Mouse (Mus musculus): ENCODE measurements around the gene Efcab11.

Gene Efcab11

GRCm38 (mm10) chr12:99752986-99753385, 131.3 kb downstream of the Efcab11 start:
- DNase-seq (ENCODE audit: low spot score): no peak

- DNase-seq (ENCODE audit: low spot score): no peak
Observed at GRCm38 (mm10) chr12:99749391-99749790, 134.8 kb downstream of the Efcab11 start.

GRCm38 (mm10) chr12:99741631-99742030, 142.6 kb downstream of the Efcab11 start:
- DNase-seq (ENCODE audit: low spot score): no peak

GRCm38 (mm10) chr12:99739211-99739610, 145.0 kb downstream of the Efcab11 start:
- DNase-seq (ENCODE audit: low spot score): no peak

GRCm38 (mm10) chr12:99738256-99738655, 146.0 kb downstream of the Efcab11 start:
- no peak for DNase-seq (ENCODE audit: low spot score)

- DNase-seq (ENCODE audit: low spot score): no peak
Observed at GRCm38 (mm10) chr12:99736971-99737370, 147.3 kb downstream of the Efcab11 start.

GRCm38 (mm10) chr12:99735172-99735571, 149.1 kb downstream of the Efcab11 start:
- DNase-seq (ENCODE audit: low spot score): no peak

GRCm38 (mm10) chr12:99724206-99724605, 160.0 kb downstream of the Efcab11 start:
- DNase-seq (ENCODE audit: low spot score): no peak

GRCm38 (mm10) chr12:99723791-99724190, 160.4 kb downstream of the Efcab11 start:
- no peak for DNase-seq (ENCODE audit: low spot score)

- DNase-seq (ENCODE audit: low spot score): no peak
Observed at GRCm38 (mm10) chr12:99721318-99721717, 162.9 kb downstream of the Efcab11 start.

GRCm38 (mm10) chr12:99719777-99720176, 164.5 kb downstream of the Efcab11 start:
- DNase-seq (ENCODE audit: low spot score): no peak

- no peak for DNase-seq (ENCODE audit: low spot score)
Observed at GRCm38 (mm10) chr12:99718161-99718560, 166.1 kb downstream of the Efcab11 start.

GRCm38 (mm10) chr12:99716038-99716610, 168.1 kb downstream of the Efcab11 start:
- no peak for DNase-seq (ENCODE audit: low spot score)

GRCm38 (mm10) chr12:99715129-99716037, 168.9 kb downstream of the Efcab11 start:
- no peak for DNase-seq (ENCODE audit: low spot score)

- DNase-seq (ENCODE audit: low spot score): no peak
Observed at GRCm38 (mm10) chr12:99712214-99712613, 172.0 kb downstream of the Efcab11 start.

- DNase-seq (ENCODE audit: low spot score): no peak
Observed at GRCm38 (mm10) chr12:99702248-99702647, 182.0 kb downstream of the Efcab11 start.

- no peak for DNase-seq (ENCODE audit: low spot score)
Observed at GRCm38 (mm10) chr12:99700380-99700779, 183.9 kb downstream of the Efcab11 start.

GRCm38 (mm10) chr12:99699379-99700023, 184.7 kb downstream of the Efcab11 start:
- DNase-seq (ENCODE audit: low spot score): no peak

GRCm38 (mm10) chr12:99694066-99694465, 190.2 kb downstream of the Efcab11 start:
- no peak for DNase-seq (ENCODE audit: low spot score)

GRCm38 (mm10) chr12:99686418-99686992, 197.7 kb downstream of the Efcab11 start:
- no peak for DNase-seq (ENCODE audit: low spot score)

GRCm38 (mm10) chr12:99685451-99686100, 198.7 kb downstream of the Efcab11 start:
- DNase-seq (ENCODE audit: low spot score): no peak

GRCm38 (mm10) chr12:99681681-99682080, 202.6 kb downstream of the Efcab11 start:
- DNase-seq (ENCODE audit: low spot score): no peak

Measured in ovary, postnatal 36 days (tissue).